Mouse (Mus musculus) forebrain, postnatal 0 days (tissue): ENCODE data around the gene Ccdc187. TPM values are rescaled to one million over a fixed set of nuclear protein-coding genes. Genes with fewer than 3 reads are reported as not detected.

Experiments used
- ATAC-seq: fragments of 200-750 bp; cut with Nextera tagmentation; 2 replicates; pipeline ENCODE4 v1.8.0; 2017; ENCODE audit warnings: mild to moderate bottlenecking, moderate library complexity
- DNase-seq: peaks from one replicate; pipeline ENCODE4 v3.0.0-alpha.2; 2015
- H3K27ac ChIP-seq: fragments of 300-500 bp; sonication (generic); 2 replicates; pipeline ENCODE4 v1.5.1; 2014; ENCODE audit warnings: low read depth, mild to moderate bottlenecking, antibody characterized with exemption, low read length, moderate library complexity, mixed read lengths
- H3K27me3 ChIP-seq: fragments of 300-500 bp; sonication (generic); 2 replicates; pipeline ENCODE4 v1.6.1; 2014; ENCODE audit warnings: mild to moderate bottlenecking, low read length, mixed read lengths; ENCODE audit not compliant: insufficient read depth
- H3K36me3 ChIP-seq: fragments of 300-500 bp; sonication (generic); 2 replicates; pipeline ENCODE4 v1.6.1; 2014; ENCODE audit warnings: mild to moderate bottlenecking, moderate library complexity; ENCODE audit not compliant: insufficient read depth
- H3K4me1 ChIP-seq: fragments of 300-500 bp; sonication (generic); 2 replicates; pipeline ENCODE4 v1.6.1; 2014; ENCODE audit warnings: antibody characterized with exemption; ENCODE audit not compliant: insufficient read depth
- H3K4me2 ChIP-seq: fragments of 300-500 bp; sonication (generic); 2 replicates; pipeline ENCODE4 v1.6.1; 2014; ENCODE audit warnings: low read depth, mild to moderate bottlenecking, moderate library complexity
- H3K4me3 ChIP-seq: fragments of 300-500 bp; sonication (generic); 2 replicates; pipeline ENCODE4 v1.5.1; 2014; ENCODE audit warnings: low read depth, low read length, mixed read lengths
- H3K9ac ChIP-seq: fragments of 300-500 bp; sonication (generic); 2 replicates; pipeline ENCODE4 v1.6.1; 2014; ENCODE audit warnings: mild to moderate bottlenecking
- H3K9me3 ChIP-seq: fragments of 300-500 bp; sonication (generic); 2 replicates; pipeline ENCODE4 v1.6.1; 2016; ENCODE audit warnings: low read length
- CTCF ChIP-seq: sonication (generic); IDR thresholded peaks from 2 replicates; pipeline ENCODE4 v1.5.1; 2016; ENCODE audit warnings: antibody characterized with exemption, control low read depth, low read depth
- WGBS: fragments of 180-500 bp; shearing (Covaris S2); extraction: QIAGEN DNeasy Blood & Tissue Kit; methylation state at CpG from one replicate; pipeline ENCODE4 v1.1.7; 2014; 5-methylcytosine and 5-hydroxymethylcytosine counted together
- polyA plus RNA-seq: library from polyadenylated mRNA; unstranded; fragments of >200 nt; fragmentation: Nextera tagmentation; extraction: Ambion mirVana; gene quantifications from 2 replicates; pipeline ENCODE4 v1.2.1, GENCODE M21; 2015
- total RNA-seq: library from RNA; depleted of rRNA; stranded (reverse); fragments of >200 nt; gene quantifications from 2 replicates; pipeline ENCODE4 v1.2.3, GENCODE M21; 2014

Gene Ccdc187
- total and polyA plus RNA-seq, 2 experiments from 2014 or later: 0.13 to 2.0 TPM

GRCm38 (mm10) chr2:26315925-26316311 is 21.6 kb upstream of the Ccdc187 start:
- Histone ChIP-seq H3K9me3 (no peaks in the 10 kb centered on the region), H3K36me3 (no peaks in the 10 kb centered on the region), H3K9ac (peak overlapping the region; percentile 98), H3K4me1 (peaks cover 28% of the 10 kb centered on the region), H3K4me2 (peak overlapping the region; percentile 83), H3K27me3 (no peaks in the 10 kb centered on the region), H3K27ac (peak overlapping the region; percentile 96), H3K4me3 (peak overlapping the region; percentile 89)
- ATAC-seq (no peak; the same call in 1 of the 2 replicates), DNase-seq (no peak)
- TF ChIP-seq CTCF: no peak
- under 1% methylated on average over 11 of the region's 11 CpGs for WGBS

GRCm38 (mm10) chr2:26315072-26315924 is 20.9 kb upstream of the Ccdc187 start, which contains the start of gene Gpsm1:
Gene Gpsm1, plus strand, starts transcription at chr2:26315515.
- DNase-seq (peak; percentile 89), ATAC-seq (peak; percentile 83)
- H3K36me3 ChIP-seq: no peaks in the 10 kb centered on the region
- H3K9me3 ChIP-seq: no peaks in the 10 kb centered on the region
- H3K4me1 ChIP-seq: peaks cover 28% of the 10 kb centered on the region
- peak within 1 kb of the TSS; percentile 83 for H3K4me2 ChIP-seq
- TF ChIP-seq CTCF: peak; percentile 13; the same call in 1 of the 2 replicates
- peak within 1 kb of the TSS; percentile 96 for H3K27ac ChIP-seq
- peak within 1 kb of the TSS; percentile 89 for H3K4me3 ChIP-seq
- H3K9ac ChIP-seq: peak within 1 kb of the TSS; percentile 98
- H3K27me3 ChIP-seq: no peaks in the 10 kb centered on the region
- under 1% methylated on average over 65 of the region's 66 CpGs for WGBS

GRCm38 (mm10) chr2:26314281-26315071 is 20.1 kb upstream of the Ccdc187 start:
- Histone ChIP-seq H3K4me2 (peak overlapping the region; percentile 83), H3K4me3 (peak overlapping the region; percentile 89), H3K9me3 (no peaks in the 10 kb centered on the region), H3K9ac (peak overlapping the region; percentile 98), H3K27ac (peak overlapping the region; percentile 96), H3K27me3 (no peaks in the 10 kb centered on the region), H3K36me3 (no peaks in the 10 kb centered on the region), H3K4me1 (peaks cover 28% of the 10 kb centered on the region)
- 56% methylated on average over 13 of the region's 13 CpGs for WGBS
- TF ChIP-seq CTCF: no peak
- ATAC-seq: no peak
- no peak for DNase-seq

- DNase-seq (no peak), ATAC-seq (no peak)
- Histone ChIP-seq H3K4me1 (peaks cover 24% of the 10 kb centered on the region), H3K4me2 (no peak overlapping the region), H3K27me3 (no peaks in the 10 kb centered on the region), H3K36me3 (no peaks in the 10 kb centered on the region), H3K4me3 (no peak overlapping the region), H3K9ac (no peak overlapping the region), H3K9me3 (no peaks in the 10 kb centered on the region), H3K27ac (no peak overlapping the region)
- no peak for TF ChIP-seq CTCF
- WGBS: 83% methylated on average over 1 of the region's 1 CpGs
Observed at GRCm38 (mm10) chr2:26313394-26313793, 19.0 kb upstream of the Ccdc187 start.

- TF ChIP-seq CTCF: 0 out of 2 replicates have a peak, but pooled peaks have one; percentile 24
- Histone ChIP-seq H3K4me2 (no peak overlapping the region), H3K9me3 (no peaks in the 10 kb centered on the region), H3K27me3 (no peaks in the 10 kb centered on the region), H3K36me3 (no peaks in the 10 kb centered on the region), H3K27ac (no peak overlapping the region), H3K9ac (no peak overlapping the region), H3K4me1 (peaks cover 19% of the 10 kb centered on the region), H3K4me3 (no peak overlapping the region)
- ATAC-seq (no peak), DNase-seq (no peak)
- 68% methylated on average over 2 of the region's 2 CpGs for WGBS
Observed at GRCm38 (mm10) chr2:26312812-26313211, 18.5 kb upstream of the Ccdc187 start.

- 75% methylated on average over 5 of the region's 5 CpGs for WGBS
- Histone ChIP-seq H3K9me3 (no peaks in the 10 kb centered on the region), H3K27me3 (no peaks in the 10 kb centered on the region), H3K36me3 (no peaks in the 10 kb centered on the region), H3K4me2 (no peak overlapping the region), H3K4me3 (no peak overlapping the region), H3K4me1 (peaks cover 10% of the 10 kb centered on the region), H3K9ac (no peak overlapping the region), H3K27ac (no peak overlapping the region)
- no peak for DNase-seq
- ATAC-seq: no peak
- TF ChIP-seq CTCF: no peak
Observed at GRCm38 (mm10) chr2:26311936-26312335, 17.6 kb upstream of the Ccdc187 start.
